Mouse (Mus musculus) embryonic fibroblast, embryonic 13.5 days (primary cell): ENCODE results near the gene Alg14.

Source experiments
- CTCF ChIP-seq: IDR thresholded peaks from 2 replicates; pipeline ENCODE4 v1.5.1; 2011; ENCODE audit warnings: mild to moderate bottlenecking, control low read depth, low read length, moderate library complexity, borderline replicate concordance; ENCODE audit not compliant: insufficient read depth
- POLR2A ChIP-seq: IDR thresholded peaks from 2 replicates; pipeline ENCODE4 v1.6.1; 2011; ENCODE audit warnings: low read depth, mild to moderate bottlenecking, control low read depth, low read length, moderate library complexity

DNA sequence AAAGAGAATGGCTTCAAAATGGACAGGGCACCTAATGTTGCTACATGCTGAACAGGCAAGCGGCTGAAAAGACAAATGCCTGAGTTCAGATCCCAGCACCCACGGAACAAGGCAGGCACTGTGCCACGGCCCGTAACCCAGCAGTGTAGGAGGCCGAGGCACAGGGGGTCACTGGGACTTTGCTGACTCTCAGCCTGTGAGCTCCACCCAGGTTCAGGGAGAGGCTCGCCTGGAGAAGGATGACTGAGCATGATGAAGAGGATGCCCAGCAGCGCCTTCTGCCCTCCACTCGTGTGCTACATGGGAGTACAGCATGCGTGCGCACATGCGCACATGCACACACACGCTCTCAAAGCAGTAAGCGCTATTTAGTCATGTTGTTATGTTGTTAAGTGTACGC is 11.9 kb upstream of the Alg14 start:
- TF ChIP-seq CTCF (no peak), POLR2A (no peak)
